Mouse (Mus musculus): ENCODE results near the gene Ccl1. TPM values are rescaled to one million over a fixed set of nuclear protein-coding genes. Genes with fewer than 3 reads are reported as not detected.

The Ccl1 gene
- polyA plus RNA-seq, 1 experiment from 2014 or later = not detected

DNA sequence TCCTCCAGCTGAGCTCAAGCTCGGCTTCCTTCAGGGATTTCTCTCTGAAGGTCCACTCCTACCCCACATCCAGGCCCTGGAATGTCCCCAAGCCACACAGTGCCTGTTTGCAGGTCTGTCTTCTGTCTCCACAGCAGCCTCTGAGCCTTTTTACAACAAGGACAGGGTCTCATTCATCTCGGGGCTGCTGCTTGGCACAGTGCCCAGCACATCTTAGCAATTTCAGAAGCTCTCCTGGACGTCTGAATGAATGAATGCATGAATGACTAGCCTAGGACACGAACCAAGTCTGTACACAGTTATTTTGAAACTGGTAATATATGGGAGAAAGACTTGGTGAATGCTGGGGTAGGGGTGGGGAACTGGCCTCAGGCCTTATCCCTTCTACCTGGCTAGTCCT lies 52.1 kb downstream of the Ccl1 start:
- no peaks in the 10 kb centered on the region for H3K4me1 ChIP-seq (ENCODE audit: insufficient read depth, low read depth, low read length)
- H3K27ac ChIP-seq (ENCODE audit: low read length) = no peak overlapping the region
- TF ChIP-seq CTCF (IDR thresholded peaks at IDR 0.05) (no peak), EP300 (IDR thresholded peaks at IDR 0.05) (no peak)
- H3K9me3 ChIP-seq (ENCODE audit: low read length) = no peaks in the 10 kb centered on the region
- H3K36me3 ChIP-seq (ENCODE audit: insufficient read depth, low read length) = no peaks in the 10 kb centered on the region
- 14% methylated on average over 4 of the region's 4 CpGs for WGBS
- ATAC-seq (no peak), DNase-seq (ENCODE audit: low spot score) (no peak)
- H3K4me2 ChIP-seq (replicated peaks; ENCODE audit: low read depth, low read length) = no peak overlapping the region
- no peaks in the 10 kb centered on the region for H3K27me3 ChIP-seq (replicated peaks; ENCODE audit: insufficient read depth, low read length)
- no peak overlapping the region for H3K4me3 ChIP-seq (ENCODE audit: low read depth, low read length)
- H3K9ac ChIP-seq (replicated peaks; ENCODE audit: low read depth) = no peak overlapping the region

- TF ChIP-seq EP300 (IDR thresholded peaks at IDR 0.05) (no peak), CTCF (IDR thresholded peaks at IDR 0.05) (no peak)
- WGBS = 71% methylated on average over 6 of the region's 6 CpGs
Observed at GRCm38 (mm10) chr11:82251251-82251650, 54.2 kb downstream of the Ccl1 start.

GRCm38 (mm10) chr11:82249945-82250344 lies 55.5 kb downstream of the Ccl1 start:
- no peaks in the 10 kb centered on the region for H3K27me3 ChIP-seq (replicated peaks; ENCODE audit: insufficient read depth, low read length)
- H3K4me3 ChIP-seq (ENCODE audit: low read depth, low read length) = no peak overlapping the region
- 86% methylated on average over 6 of the region's 6 CpGs for WGBS
- no peak for DNase-seq (ENCODE audit: low spot score)
- no peak overlapping the region for H3K4me2 ChIP-seq (replicated peaks; ENCODE audit: low read depth, low read length)
- TF ChIP-seq CTCF (IDR thresholded peaks at IDR 0.05) (no peak), EP300 (IDR thresholded peaks at IDR 0.05) (no peak)
- no peaks in the 10 kb centered on the region for H3K9me3 ChIP-seq (ENCODE audit: low read length)
- ATAC-seq = no peak
- no peaks in the 10 kb centered on the region for H3K4me1 ChIP-seq (ENCODE audit: insufficient read depth, low read depth, low read length)
- no peak overlapping the region for H3K27ac ChIP-seq (ENCODE audit: low read length)
- no peak overlapping the region for H3K9ac ChIP-seq (replicated peaks; ENCODE audit: low read depth)
- H3K36me3 ChIP-seq (ENCODE audit: insufficient read depth, low read length) = no peaks in the 10 kb centered on the region

More at GRCm38 (mm10) chr11:82251251-82251650, 54.2 kb downstream of the Ccl1 start:
- Histone ChIP-seq H3K9me3 (ENCODE audit: low read length) (no peaks in the 10 kb centered on the region), H3K4me2 (replicated peaks; ENCODE audit: low read depth, low read length) (no peak overlapping the region), H3K4me1 (ENCODE audit: insufficient read depth, low read depth, low read length) (no peaks in the 10 kb centered on the region), H3K4me3 (ENCODE audit: low read depth, low read length) (no peak overlapping the region), H3K27ac (ENCODE audit: low read length) (no peak overlapping the region), H3K9ac (replicated peaks; ENCODE audit: low read depth) (no peak overlapping the region), H3K36me3 (ENCODE audit: insufficient read depth, low read length) (no peaks in the 10 kb centered on the region), H3K27me3 (replicated peaks; ENCODE audit: insufficient read depth, low read length) (no peaks in the 10 kb centered on the region)
- no peak for DNase-seq (ENCODE audit: low spot score)
- no peak for ATAC-seq

DNA sequence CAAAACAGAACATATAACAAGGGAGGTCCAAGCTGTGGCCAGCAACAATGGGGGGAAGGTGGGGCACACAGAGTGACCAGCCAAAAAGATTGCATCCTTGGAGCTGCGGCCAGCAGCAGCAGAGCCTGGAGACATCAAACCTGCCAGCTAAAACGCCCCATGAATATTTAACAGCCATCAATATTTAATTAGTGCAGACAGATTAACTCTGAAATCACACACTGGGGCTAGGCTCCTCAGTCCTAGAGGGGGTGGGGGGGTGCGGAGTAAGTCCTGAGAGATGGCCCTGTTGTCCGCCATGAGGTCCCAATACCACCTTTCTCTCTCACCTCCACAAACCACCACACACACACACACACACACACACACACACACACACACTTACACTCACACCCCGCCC lies 68.1 kb downstream of the Ccl1 start:
- no peak overlapping the region for H3K9ac ChIP-seq (replicated peaks; ENCODE audit: low read depth)
- H3K27me3 ChIP-seq (replicated peaks; ENCODE audit: insufficient read depth, low read length) = no peaks in the 10 kb centered on the region
- H3K27ac ChIP-seq (ENCODE audit: low read length) = no peak overlapping the region
- no peak overlapping the region for H3K4me3 ChIP-seq (ENCODE audit: low read depth, low read length)
- DNase-seq (ENCODE audit: low spot score) = no peak
- 53% methylated on average over 5 of the region's 5 CpGs for WGBS
- H3K4me2 ChIP-seq (replicated peaks; ENCODE audit: low read depth, low read length) = no peak overlapping the region
- H3K36me3 ChIP-seq (ENCODE audit: insufficient read depth, low read length) = no peaks in the 10 kb centered on the region
- TF ChIP-seq EP300 (IDR thresholded peaks at IDR 0.05) (no peak), CTCF (IDR thresholded peaks at IDR 0.05) (no peak)
- no peaks in the 10 kb centered on the region for H3K4me1 ChIP-seq (ENCODE audit: insufficient read depth, low read depth, low read length)
- ATAC-seq = no peak
- no peaks in the 10 kb centered on the region for H3K9me3 ChIP-seq (ENCODE audit: low read length)

GRCm38 (mm10) chr11:82235551-82236207 lies 69.8 kb downstream of the Ccl1 start:
- Histone ChIP-seq H3K9me3 (ENCODE audit: low read length) (no peaks in the 10 kb centered on the region), H3K36me3 (ENCODE audit: insufficient read depth, low read length) (no peaks in the 10 kb centered on the region), H3K4me1 (ENCODE audit: insufficient read depth, low read depth, low read length) (no peaks in the 10 kb centered on the region), H3K4me3 (ENCODE audit: low read depth, low read length) (no peak overlapping the region), H3K9ac (replicated peaks; ENCODE audit: low read depth) (no peak overlapping the region), H3K27ac (ENCODE audit: low read length) (no peak overlapping the region), H3K4me2 (replicated peaks; ENCODE audit: low read depth, low read length) (no peak overlapping the region), H3K27me3 (replicated peaks; ENCODE audit: insufficient read depth, low read length) (no peaks in the 10 kb centered on the region)
- TF ChIP-seq CTCF (IDR thresholded peaks at IDR 0.05) = peak; percentile 92
- TF ChIP-seq EP300 (IDR thresholded peaks at IDR 0.05) = no peak
- peak; percentile 72 for DNase-seq (ENCODE audit: low spot score)
- WGBS = 31% methylated on average over 2 of the region's 2 CpGs
- no peak for ATAC-seq

- Histone ChIP-seq H3K4me1 (ENCODE audit: insufficient read depth, low read depth, low read length) (no peaks in the 10 kb centered on the region), H3K9me3 (ENCODE audit: low read length) (no peaks in the 10 kb centered on the region), H3K27ac (ENCODE audit: low read length) (no peak overlapping the region), H3K9ac (replicated peaks; ENCODE audit: low read depth) (no peak overlapping the region), H3K36me3 (ENCODE audit: insufficient read depth, low read length) (no peaks in the 10 kb centered on the region), H3K27me3 (replicated peaks; ENCODE audit: insufficient read depth, low read length) (no peaks in the 10 kb centered on the region), H3K4me3 (ENCODE audit: low read depth, low read length) (no peak overlapping the region), H3K4me2 (replicated peaks; ENCODE audit: low read depth, low read length) (no peak overlapping the region)
- DNase-seq (ENCODE audit: low spot score) = no peak
- ATAC-seq = no peak
- no peak for TF ChIP-seq EP300 (IDR thresholded peaks at IDR 0.05)
- no peak for TF ChIP-seq CTCF (IDR thresholded peaks at IDR 0.05)
- WGBS = 47% methylated on average over 6 of the region's 6 CpGs
Observed at GRCm38 (mm10) chr11:82233991-82234390, 71.5 kb downstream of the Ccl1 start.

GRCm38 (mm10) chr11:82226976-82227375 lies 78.5 kb downstream of the Ccl1 start:
- Histone ChIP-seq H3K4me1 (ENCODE audit: insufficient read depth, low read depth, low read length) (no peaks in the 10 kb centered on the region), H3K27ac (ENCODE audit: low read length) (no peak overlapping the region), H3K27me3 (replicated peaks; ENCODE audit: insufficient read depth, low read length) (no peaks in the 10 kb centered on the region), H3K4me3 (ENCODE audit: low read depth, low read length) (no peak overlapping the region), H3K4me2 (replicated peaks; ENCODE audit: low read depth, low read length) (no peak overlapping the region), H3K9ac (replicated peaks; ENCODE audit: low read depth) (no peak overlapping the region), H3K9me3 (ENCODE audit: low read length) (no peaks in the 10 kb centered on the region), H3K36me3 (ENCODE audit: insufficient read depth, low read length) (no peaks in the 10 kb centered on the region)
- DNase-seq (ENCODE audit: low spot score) (no peak), ATAC-seq (no peak)
- no peak for TF ChIP-seq CTCF (IDR thresholded peaks at IDR 0.05)
- TF ChIP-seq EP300 (IDR thresholded peaks at IDR 0.05) = no peak
- 78% methylated on average over 9 of the region's 9 CpGs for WGBS
